Mouse (Mus musculus) MEL (cell line): ENCODE measurements around the gene Nms.

Source experiments
- CHD1 ChIP-seq: IDR thresholded peaks from 2 replicates; pipeline ENCODE4 v1.6.1; 2012; ENCODE audit warnings: low read depth, mild to moderate bottlenecking, inconsistent platforms, low read length, improper control_type of control experiment
- CTCF ChIP-seq, 3 experiments: IDR thresholded peaks in 2 of 3; conservative IDR thresholded peaks in 1 of 3; 2 replicates each; pipeline ENCODE4 v1.5.1; 2011 to 2012; ENCODE audit warnings: low read length in 3 of 3, low read depth in 2 of 3, mild to moderate bottlenecking in 2 of 3, improper control_type of control experiment in 1 of 3, inconsistent platforms in 1 of 3, mixed read lengths in 1 of 3, moderate library complexity in 1 of 3; ENCODE audit not compliant: control insufficient read depth in 1 of 3, insufficient read depth in 1 of 3, poor library complexity in 1 of 3, severe bottlenecking in 1 of 3
- E2F4 ChIP-seq: IDR thresholded peaks from 2 replicates; pipeline ENCODE4 v1.6.1; 2011; ENCODE audit warnings: low read depth, low read length, improper control_type of control experiment, borderline replicate concordance
- EP300 ChIP-seq, 2 experiments: IDR thresholded peaks; 2 replicates each; pipeline ENCODE4 v1.6.1; 2011; ENCODE audit warnings: improper control_type of control experiment in 2 of 2, low read length in 2 of 2, low read depth in 1 of 2, mild to moderate bottlenecking in 1 of 2
- GATA1 ChIP-seq: IDR thresholded peaks from 2 replicates; pipeline ENCODE4 v1.6.1; 2011; ENCODE audit warnings: low read depth, low read length, improper control_type of control experiment
- HCFC1 ChIP-seq: IDR thresholded peaks from 2 replicates; pipeline ENCODE4 v1.6.1; 2012; ENCODE audit warnings: low read depth, mild to moderate bottlenecking, inconsistent platforms, low read length, improper control_type of control experiment, moderate library complexity
- JUND ChIP-seq: IDR thresholded peaks from 2 replicates; pipeline ENCODE4 v1.6.1; 2011; ENCODE audit warnings: low read depth, mild to moderate bottlenecking, improper control_type of control experiment, low read length
- MAX ChIP-seq: IDR thresholded peaks from 2 replicates; pipeline ENCODE4 v1.6.1; 2011; ENCODE audit warnings: low read length, improper control_type of control experiment
- MYB ChIP-seq: IDR thresholded peaks from 2 replicates; pipeline ENCODE4 v1.6.1; 2011; ENCODE audit warnings: mild to moderate bottlenecking, low read depth, low read length, improper control_type of control experiment
- POLR2A ChIP-seq, 2 experiments: IDR thresholded peaks; 2 replicates each; pipeline ENCODE4 v1.6.1; 2011 to 2012; ENCODE audit warnings: low read length in 2 of 2, mild to moderate bottlenecking in 2 of 2, control low read depth in 1 of 2, improper control_type of control experiment in 1 of 2, low read depth in 1 of 2, moderate library complexity in 1 of 2; ENCODE audit not compliant: control insufficient read depth in 1 of 2, insufficient read depth in 1 of 2, poor library complexity in 1 of 2
- RCOR1 ChIP-seq: IDR thresholded peaks from 2 replicates; pipeline ENCODE4 v1.6.1; 2012; ENCODE audit warnings: low read depth, mild to moderate bottlenecking, inconsistent platforms, low read length, improper control_type of control experiment
- TAL1 ChIP-seq: IDR thresholded peaks from 2 replicates; pipeline ENCODE4 v1.6.1; 2012; ENCODE audit warnings: mild to moderate bottlenecking, inconsistent platforms, low read length, moderate library complexity, mixed read lengths
- ZMIZ1 ChIP-seq: IDR thresholded peaks from 2 replicates; pipeline ENCODE4 v1.6.1; 2012; ENCODE audit warnings: low read depth, mild to moderate bottlenecking, inconsistent platforms, low read length, improper control_type of control experiment, moderate library complexity

DNA sequence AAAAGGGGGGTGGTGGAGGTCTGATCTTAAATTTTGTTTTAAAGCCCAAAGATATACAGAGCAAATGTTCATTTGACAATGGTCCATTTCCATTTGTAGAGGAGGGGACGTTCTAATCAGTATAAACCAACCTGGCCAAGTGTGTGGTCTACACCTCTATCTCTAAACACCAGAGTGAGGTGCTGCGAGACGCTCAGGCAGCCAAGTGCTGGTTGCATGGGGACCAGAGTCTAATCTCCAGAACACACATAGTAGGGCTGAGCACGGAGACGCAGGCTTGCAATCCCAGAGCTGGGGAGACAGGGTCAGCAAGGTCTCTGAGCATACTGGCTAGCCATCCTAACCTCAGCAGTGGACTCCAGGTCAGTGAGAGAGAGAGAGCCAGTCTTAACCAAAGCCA is 47.5 kb upstream of the Nms start:
- TF ChIP-seq CTCF (IDR thresholded peaks at IDR 0.05 in 2 of 3, conservative IDR thresholded peaks at IDR 0.05 in 1 of 3; ENCODE audit: control insufficient read depth in 1 of 3, insufficient read depth in 1 of 3, low read depth in 2 of 3, low read length in 3 of 3, poor library complexity in 1 of 3, severe bottlenecking in 1 of 3), result no peak
- TF ChIP-seq POLR2A (IDR thresholded peaks at IDR 0.05; ENCODE audit: control insufficient read depth in 1 of 2, insufficient read depth in 1 of 2, low read depth in 1 of 2, low read length in 2 of 2, poor library complexity in 1 of 2), result no peak
- TF ChIP-seq JUND, result no peak
- TF ChIP-seq GATA1, result peak; percentile 58
- no peak for TF ChIP-seq HCFC1
- peak; percentile 78 for TF ChIP-seq TAL1
- no peak for TF ChIP-seq RCOR1
- TF ChIP-seq CHD1, result no peak
- TF ChIP-seq EP300 (IDR thresholded peaks at IDR 0.05; ENCODE audit: low read depth in 1 of 2, low read length in 2 of 2), result peak; percentile 74 to 79
- TF ChIP-seq ZMIZ1, result no peak
- no peak for TF ChIP-seq E2F4
- TF ChIP-seq MAX, result no peak
- TF ChIP-seq MYB, result no peak
